Mouse (Mus musculus) heart, embryonic 10.5 days (tissue): ENCODE data around the gene Rere. TPM values are rescaled to one million over a fixed set of nuclear protein-coding genes. Genes with fewer than 3 reads are reported as not detected.
"Not testable (repeated sequence)": the region's sequence is repeated elsewhere in the genome, so short reads cannot be mapped to it uniquely, and the experiment has no call there.

Source experiments
- DNase-seq: peaks from one replicate; pipeline ENCODE4 v3.0.0-alpha.2; 2017; ENCODE audit warnings: low spot score
- H3K27ac ChIP-seq: fragments of 300-500 bp; sonication (generic); 2 replicates; pipeline ENCODE4 v1.5.1; 2016; ENCODE audit warnings: mild to moderate bottlenecking
- H3K27me3 ChIP-seq: fragments of 300-500 bp; sonication (generic); 2 replicates; pipeline ENCODE4 v1.6.1; 2016; ENCODE audit warnings: mild to moderate bottlenecking; ENCODE audit not compliant: poor library complexity, insufficient read depth, severe bottlenecking
- H3K36me3 ChIP-seq: fragments of 300-500 bp; sonication (generic); 2 replicates; pipeline ENCODE4 v1.6.1; 2016; ENCODE audit warnings: mild to moderate bottlenecking, moderate library complexity
- H3K4me1 ChIP-seq: fragments of 300-500 bp; sonication (generic); 2 replicates; pipeline ENCODE4 v1.6.1; 2016; ENCODE audit warnings: mild to moderate bottlenecking
- H3K4me3 ChIP-seq: fragments of 300-500 bp; sonication (generic); 2 replicates; pipeline ENCODE4 v1.5.1; 2016; ENCODE audit warnings: mild to moderate bottlenecking, moderate library complexity
- H3K9me3 ChIP-seq: fragments of 300-500 bp; sonication (generic); 2 replicates; pipeline ENCODE4 v1.6.1; 2016; ENCODE audit warnings: mild to moderate bottlenecking, moderate library complexity
- WGBS: fragments of 180-500 bp; shearing (Covaris S2); methylation state at CpG from one replicate; pipeline ENCODE4 v1.1.7; 2016; 5-methylcytosine and 5-hydroxymethylcytosine counted together
- polyA plus RNA-seq: library from polyadenylated mRNA; unstranded; fragments of >200 nt; fragmentation: Nextera tagmentation; extraction: Ambion mirVana; gene quantifications from 2 replicates; pipeline ENCODE4 v1.2.1, GENCODE M21; 2016

The Rere gene
- polyA plus RNA-seq, 1 experiment from 2014 or later: 31.6 TPM

GRCm38 (mm10) chr4:150461011-150461410 is 179.6 kb downstream of the Rere start:
- no peaks in the 10 kb centered on the region for H3K27me3 ChIP-seq
- no peak overlapping the region for H3K4me3 ChIP-seq
- peak overlapping the region; percentile 57; the same call in 1 of the 2 replicates for H3K27ac ChIP-seq
- DNase-seq: no peak
- peaks cover 73% of the 10 kb centered on the region for H3K4me1 ChIP-seq
- no peaks in the 10 kb centered on the region for H3K9me3 ChIP-seq
- H3K36me3 ChIP-seq: no peaks in the 10 kb centered on the region
- 38% methylated on average over 5 of the region's 5 CpGs for WGBS

GRCm38 (mm10) chr4:150461427-150462189 is 180.2 kb downstream of the Rere start:
- Histone ChIP-seq H3K9me3 (no peaks in the 10 kb centered on the region), H3K36me3 (no peaks in the 10 kb centered on the region), H3K27me3 (no peaks in the 10 kb centered on the region), H3K27ac (peak overlapping the region; percentile 57; the same call in 1 of the 2 replicates), H3K4me3 (no peak overlapping the region), H3K4me1 (peaks cover 68% of the 10 kb centered on the region)
- DNase-seq: no peak
- 30% methylated on average over 6 of the region's 6 CpGs for WGBS

DNA sequence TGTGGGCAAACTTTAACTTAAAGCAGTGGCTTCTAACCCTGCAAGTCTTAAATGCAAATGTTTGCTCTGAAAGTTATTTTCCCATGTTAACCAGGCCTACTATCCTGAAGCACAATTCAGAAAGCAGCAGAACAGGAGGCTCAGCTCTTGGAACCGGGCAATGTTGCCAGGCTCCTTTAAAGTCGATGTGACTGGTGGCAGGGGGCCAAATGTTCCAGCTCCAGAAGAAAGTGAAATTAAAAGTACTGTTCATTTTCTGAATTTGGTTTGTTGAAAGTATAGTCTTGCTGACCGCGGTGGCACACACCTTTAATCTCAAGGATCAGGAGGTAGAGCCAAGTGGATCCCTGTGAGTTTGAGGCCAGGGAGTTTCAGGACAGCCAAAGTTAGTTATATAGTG is 180.9 kb downstream of the Rere start:
- H3K27me3 ChIP-seq: no peaks in the 10 kb centered on the region
- H3K4me1 ChIP-seq: peaks cover 60% of the 10 kb centered on the region
- no peak overlapping the region for H3K4me3 ChIP-seq
- no peaks in the 10 kb centered on the region for H3K36me3 ChIP-seq
- DNase-seq: no peak
- 79% methylated on average over 4 of the region's 4 CpGs for WGBS
- H3K27ac ChIP-seq: no peak overlapping the region
- H3K9me3 ChIP-seq: no peaks in the 10 kb centered on the region

- no peaks in the 10 kb centered on the region for H3K27me3 ChIP-seq
- DNase-seq: no peak
- peaks cover 2% of the 10 kb centered on the region for H3K36me3 ChIP-seq
- H3K4me1 ChIP-seq: peaks cover 51% of the 10 kb centered on the region
- no peak overlapping the region for H3K4me3 ChIP-seq
- 53% methylated on average over 4 of the region's 4 CpGs for WGBS
- H3K9me3 ChIP-seq: no peaks in the 10 kb centered on the region
- no peak overlapping the region for H3K27ac ChIP-seq
Observed at GRCm38 (mm10) chr4:150465759-150466158, 184.3 kb downstream of the Rere start.

DNA sequence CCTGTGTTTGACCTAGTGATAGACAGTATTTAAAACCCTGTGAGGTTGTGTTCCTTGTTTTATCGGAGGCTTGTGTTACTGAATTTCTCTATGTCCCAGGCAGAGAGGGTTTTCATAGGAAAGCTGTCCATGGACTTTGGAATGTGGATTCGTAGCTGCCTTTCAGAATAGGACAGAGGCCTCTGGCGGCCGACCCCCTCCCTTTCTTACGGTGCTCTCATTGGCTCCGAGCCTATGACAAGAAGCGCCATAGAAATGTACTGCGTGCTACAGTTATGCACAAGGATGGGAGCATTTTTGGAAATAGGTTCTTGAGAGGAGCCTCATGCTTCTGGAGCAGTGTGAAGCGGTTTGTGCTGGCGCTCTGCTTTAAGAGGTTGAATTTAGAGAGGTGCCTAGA is 187.8 kb downstream of the Rere start:
- H3K4me3 ChIP-seq: no peak overlapping the region
- H3K9me3 ChIP-seq: no peaks in the 10 kb centered on the region
- peak overlapping the region; percentile 36; the same call in 1 of the 2 replicates for H3K27ac ChIP-seq
- WGBS: 70% methylated on average over 10 of the region's 10 CpGs
- H3K27me3 ChIP-seq: no peaks in the 10 kb centered on the region
- H3K36me3 ChIP-seq: peaks cover 12% of the 10 kb centered on the region
- DNase-seq: no peak
- peaks cover 41% of the 10 kb centered on the region for H3K4me1 ChIP-seq

DNA sequence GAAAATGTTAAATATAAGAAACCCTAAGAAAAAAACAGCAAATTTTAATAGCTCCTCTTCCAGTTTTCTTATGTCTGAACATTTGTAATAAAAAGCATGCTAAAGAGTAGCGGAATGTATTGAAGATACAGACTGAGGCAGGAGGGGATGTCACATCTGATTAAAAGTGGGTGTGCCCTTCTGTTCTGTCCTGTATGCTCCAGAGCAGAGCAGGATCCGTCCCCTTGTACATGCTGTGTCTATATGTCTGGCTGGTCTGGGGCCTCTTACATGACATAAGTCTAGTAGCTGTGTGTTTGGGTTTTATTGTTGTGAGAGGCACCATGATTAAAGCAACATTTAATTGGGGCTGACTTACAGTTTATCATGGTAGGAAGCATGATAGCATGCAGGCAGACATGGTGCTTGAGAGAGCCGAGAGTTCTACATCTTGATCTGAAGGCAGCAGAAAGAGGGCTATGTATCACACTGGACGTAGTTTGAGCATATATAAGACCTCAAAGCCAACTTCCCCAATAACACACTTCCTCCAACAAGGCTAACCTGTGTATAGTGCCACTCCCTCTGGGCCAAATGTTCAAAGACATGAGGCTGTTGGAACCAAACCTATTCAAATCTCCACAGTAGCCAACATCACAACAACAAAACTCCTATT is 189.4 kb downstream of the Rere start:
- peaks cover 45% of the 10 kb centered on the region for H3K4me1 ChIP-seq
- no peaks in the 10 kb centered on the region for H3K27me3 ChIP-seq
- H3K27ac ChIP-seq: no peak overlapping the region
- no peak for DNase-seq
- no peak overlapping the region for H3K4me3 ChIP-seq
- WGBS: 81% methylated on average over 4 of the region's 4 CpGs
- H3K36me3 ChIP-seq: peaks cover 12% of the 10 kb centered on the region
- H3K9me3 ChIP-seq: no peaks in the 10 kb centered on the region

- DNase-seq: no peak
- no peaks in the 10 kb centered on the region for H3K27me3 ChIP-seq
- H3K27ac ChIP-seq: peak overlapping the region; percentile 59; the same call in 1 of the 2 replicates
- 57% methylated on average over 10 of the region's 10 CpGs for WGBS
- H3K4me1 ChIP-seq: peaks cover 48% of the 10 kb centered on the region
- no peak overlapping the region for H3K4me3 ChIP-seq
- H3K36me3 ChIP-seq: peaks cover 19% of the 10 kb centered on the region
- no peaks in the 10 kb centered on the region for H3K9me3 ChIP-seq
Observed at GRCm38 (mm10) chr4:150472751-150473436, 191.4 kb downstream of the Rere start.

DNA sequence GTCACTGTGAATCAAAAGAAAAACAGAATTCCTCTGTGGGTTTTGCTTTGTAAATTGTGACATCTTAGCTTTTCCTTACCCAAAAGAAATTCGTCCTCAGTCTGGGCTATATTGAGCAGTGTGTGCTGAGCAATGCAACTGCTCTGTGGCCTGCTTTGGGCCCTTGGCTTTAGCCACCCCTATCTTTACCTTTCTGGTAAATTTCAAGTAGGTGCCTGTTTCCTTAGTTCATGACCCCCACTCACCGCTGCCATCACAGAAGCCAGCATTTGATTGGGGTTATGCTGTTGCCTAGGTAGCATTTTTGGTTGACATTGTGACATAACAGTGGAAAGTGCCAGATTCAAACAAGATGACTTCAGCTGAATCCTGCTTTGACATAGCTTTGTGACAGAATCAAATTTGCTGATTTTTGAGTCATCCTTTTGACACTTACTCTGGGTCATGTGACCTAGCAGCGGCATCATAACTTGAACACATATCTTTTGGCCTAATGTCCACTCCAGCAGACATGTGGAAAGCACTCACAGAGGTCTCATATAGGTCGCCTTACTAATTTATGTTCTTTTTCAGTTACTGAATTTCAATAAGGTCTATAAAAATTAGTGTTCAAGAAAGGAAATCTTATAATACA is 192.1 kb downstream of the Rere start:
- peaks cover 45% of the 10 kb centered on the region for H3K4me1 ChIP-seq
- 85% methylated on average over 4 of the region's 4 CpGs for WGBS
- H3K9me3 ChIP-seq: no peaks in the 10 kb centered on the region
- peaks cover 26% of the 10 kb centered on the region for H3K36me3 ChIP-seq
- H3K27ac ChIP-seq: peak overlapping the region; percentile 59; the same call in 1 of the 2 replicates
- no peak overlapping the region for H3K4me3 ChIP-seq
- DNase-seq: no peak
- H3K27me3 ChIP-seq: no peaks in the 10 kb centered on the region

GRCm38 (mm10) chr4:150474086-150474485 is 192.6 kb downstream of the Rere start:
- Histone ChIP-seq H3K36me3 (peaks cover 26% of the 10 kb centered on the region), H3K27ac (peak overlapping the region; percentile 42; the same call in 1 of the 2 replicates), H3K9me3 (no peaks in the 10 kb centered on the region), H3K4me1 (peaks cover 40% of the 10 kb centered on the region), H3K4me3 (no peak overlapping the region), H3K27me3 (no peaks in the 10 kb centered on the region)
- DNase-seq: peak; percentile 80
- 50% methylated on average over 7 of the region's 7 CpGs for WGBS

GRCm38 (mm10) chr4:150476258-150476657 is 194.8 kb downstream of the Rere start:
- H3K9me3 ChIP-seq: no peaks in the 10 kb centered on the region
- H3K4me3 ChIP-seq: no peak overlapping the region
- peaks cover 29% of the 10 kb centered on the region for H3K36me3 ChIP-seq
- H3K4me1 ChIP-seq: peaks cover 30% of the 10 kb centered on the region
- WGBS: 42% methylated on average over 5 of the region's 5 CpGs
- no peak for DNase-seq
- no peaks in the 10 kb centered on the region for H3K27me3 ChIP-seq
- H3K27ac ChIP-seq: peak overlapping the region; percentile 36; the same call in 1 of the 2 replicates

- H3K27me3 ChIP-seq: no peaks in the 10 kb centered on the region
- H3K27ac ChIP-seq: no peak overlapping the region
- H3K36me3 ChIP-seq: peaks cover 25% of the 10 kb centered on the region
- WGBS: 87% methylated on average over 6 of the region's 6 CpGs
- H3K4me3 ChIP-seq: no peak overlapping the region
- peaks cover 25% of the 10 kb centered on the region for H3K4me1 ChIP-seq
- no peak for DNase-seq
- H3K9me3 ChIP-seq: no peaks in the 10 kb centered on the region
Observed at GRCm38 (mm10) chr4:150478006-150478405, 196.6 kb downstream of the Rere start.

- WGBS: 95% methylated on average over 5 of the region's 5 CpGs
- peaks cover 23% of the 10 kb centered on the region for H3K4me1 ChIP-seq
- peaks cover 17% of the 10 kb centered on the region for H3K36me3 ChIP-seq
- not testable (repeated sequence) for H3K4me3 ChIP-seq, H3K9me3 ChIP-seq, H3K27ac ChIP-seq, H3K27me3 ChIP-seq, DNase-seq
Observed at GRCm38 (mm10) chr4:150483081-150483480, 201.6 kb downstream of the Rere start.
